ENCODE assay signal across 28 mouse cellular contexts in genomic region chr4:40830530-40830929, GRCm38 (mm10). TPM values are rescaled to one million over a fixed set of nuclear protein-coding genes. Genes with fewer than 3 reads are reported as not detected.
DNase-seq lines count a peak whose midpoint lies in the region; ATAC-seq and TF ChIP-seq lines count a peak whose summit lies in the region.
"Had no signal": no experiment of that assay in that cellular context is flagged by ENCODE, and none has a peak within 500 bp of the region (broad histone marks: within the 10 kb centered on the region; RNA-seq: fewer than 3 reads in every experiment).

No protein-coding gene starts in this region.

- H3K9me3 ChIP-seq in liver, embryonic 11.5 days (ENCODE audit: control insufficient read depth, low read length) = no peaks in the 10 kb centered on the region
- H3K9me3 ChIP-seq: embryonic facial prominence, embryonic 12.5 days; heart, embryonic 15.5 days; hindbrain, embryonic 13.5 days; stomach, embryonic 15.5 days had no signal

- H3K9ac ChIP-seq in liver, adult 2 months (ENCODE audit: low read depth, low read length) = no peak overlapping the region
- no peak overlapping the region for H3K9ac ChIP-seq in liver, embryonic 11.5 days (ENCODE audit: low read depth, low read length)
- H3K9ac ChIP-seq: embryonic facial prominence, embryonic 12.5 days; heart, embryonic 15.5 days; hindbrain, embryonic 13.5 days; liver, embryonic 14.5 days; stomach, embryonic 15.5 days had no signal

- H3K27me3 ChIP-seq in kidney, adult 2 months (replicated peaks; ENCODE audit: control insufficient read depth, insufficient read depth, low read length) = no peaks in the 10 kb centered on the region
- H3K27me3 ChIP-seq in liver, adult 2 months (ENCODE audit: control insufficient read depth, insufficient read depth, low read length) = no peaks in the 10 kb centered on the region
- H3K27me3 ChIP-seq in liver, embryonic 11.5 days (replicated peaks; ENCODE audit: control insufficient read depth, insufficient read depth, low read length) = no peaks in the 10 kb centered on the region
- H3K27me3 ChIP-seq: CH12.LX; embryonic facial prominence, embryonic 12.5 days; heart, embryonic 15.5 days; hindbrain, embryonic 13.5 days; Patski; stomach, embryonic 15.5 days had no signal

- no peak for TF ChIP-seq POLR2A in kidney, adult 2 months (IDR thresholded peaks at IDR 0.05; ENCODE audit: low read depth, low read length)
- TF ChIP-seq POLR2A in liver, adult 2 months (IDR thresholded peaks at IDR 0.05; ENCODE audit: extremely low read depth, insufficient read depth, low read length) = no peak

- peaks cover 61% of the 10 kb centered on the region for H3K79me2 ChIP-seq in liver, adult 2 months (ENCODE audit: control insufficient read depth, insufficient read depth, low read length)

- no peaks in the 10 kb centered on the region for H3K36me3 ChIP-seq in kidney, adult 2 months (ENCODE audit: control insufficient read depth, insufficient read depth, low read length)
- H3K36me3 ChIP-seq in liver, adult 2 months (ENCODE audit: control insufficient read depth, insufficient read depth, low read length) = peaks cover 5% of the 10 kb centered on the region; the same call in 1 of the 2 replicates
- peaks cover 5% of the 10 kb centered on the region; the same call in 1 of the 2 replicates for H3K36me3 ChIP-seq in liver, embryonic 11.5 days (ENCODE audit: control insufficient read depth, insufficient read depth, low read length)
- H3K36me3 ChIP-seq: embryonic facial prominence, embryonic 12.5 days; hindbrain, embryonic 13.5 days; stomach, embryonic 15.5 days had no signal

- intact Hi-C loops in gastrocnemius, adult 2 months (cut with DNase I) = no loop called here
- intact Hi-C loops in gastrocnemius, postnatal 36 days (cut with DNase I) = no loop called here

- no peak overlapping the region for H3K4me2 ChIP-seq in liver, embryonic 11.5 days
- H3K4me2 ChIP-seq: embryonic facial prominence, embryonic 12.5 days; heart, embryonic 15.5 days; hindbrain, embryonic 13.5 days; stomach, embryonic 15.5 days had no signal

- no peak for TF ChIP-seq CTCF in gastrocnemius, adult 2 months (IDR thresholded peaks at IDR 0.05)
- no peak for TF ChIP-seq CTCF in kidney, adult 2 months (conservative IDR thresholded peaks at IDR 0.05; ENCODE audit: insufficient read depth, insufficient read length, low read depth, low read length)
- TF ChIP-seq CTCF in liver, adult 2 months (IDR thresholded peaks at IDR 0.05; ENCODE audit: low read depth, low read length) = no peak

- no peak overlapping the region for H3K4me3 ChIP-seq in gastrocnemius, adult 2 months
- H3K4me3 ChIP-seq in kidney, adult 2 months (ENCODE audit: insufficient read depth, low read depth, low read length) = no peak overlapping the region
- H3K4me3 ChIP-seq in liver, adult 2 months (ENCODE audit: insufficient read depth, low read depth, low read length) = no peak overlapping the region
- H3K4me3 ChIP-seq in liver, embryonic 11.5 days (ENCODE audit: low read depth, low read length) = no peak overlapping the region
- no peak overlapping the region for H3K4me3 ChIP-seq in brown adipose tissue, adult 24 weeks (ENCODE audit: insufficient read depth, low read depth, low read length)
- H3K4me3 ChIP-seq: embryonic facial prominence, embryonic 12.5 days; heart, adult 2 months; heart, embryonic 15.5 days; hindbrain, embryonic 13.5 days; stomach, embryonic 15.5 days had no signal

- no peak for ATAC-seq in liver, embryonic 11.5 days (replicated peaks; ENCODE audit: low FRiP score)
- ATAC-seq: forebrain, embryonic 14.5 days; intestine, postnatal 0 days; midbrain, embryonic 16.5 days; Patski had no signal

- 59% methylated on average over 5 of the region's 5 CpGs for WGBS in kidney, adult 2 months
- 21% methylated on average over 5 of the region's 5 CpGs for WGBS in liver, adult 2 months
- 82% methylated on average over 5 of the region's 5 CpGs for WGBS in liver, embryonic 11.5 days

- H3K27ac ChIP-seq in gastrocnemius, adult 2 months = peak overlapping the region; percentile 63
- peak overlapping the region; percentile 67 for H3K27ac ChIP-seq in kidney, adult 2 months (ENCODE audit: insufficient read depth, low read depth, low read length)
- H3K27ac ChIP-seq in liver, adult 2 months (replicated peaks; ENCODE audit: insufficient read depth, low read depth, low read length) = peak overlapping the region; percentile 79
- H3K27ac ChIP-seq in liver, embryonic 11.5 days (ENCODE audit: low read depth, low read length) = no peak overlapping the region
- H3K27ac ChIP-seq in brown adipose tissue, adult 24 weeks (replicated peaks; ENCODE audit: low read depth, low read length) = peak overlapping the region; percentile 78
- H3K27ac ChIP-seq: embryonic facial prominence, embryonic 12.5 days; heart, adult 2 months; hindbrain, embryonic 13.5 days; liver, embryonic 14.5 days; stomach, embryonic 15.5 days had no signal

- DNase-seq in gastrocnemius, adult 2 months = no peak
- no peak for DNase-seq in gastrocnemius, postnatal 36 days
- DNase-seq in kidney, adult 2 months = peak; percentile 32
- DNase-seq in kidney, postnatal 4 days = no peak
- peak; percentile 96 for DNase-seq in liver, adult 2 months (ENCODE audit: extremely low read depth, low read depth, low spot score)
- no peak for DNase-seq in liver, embryonic 11.5 days (ENCODE audit: low spot score)
- DNase-seq in urinary bladder, postnatal 10 days (ENCODE audit: low spot score) = no peak
- DNase-seq: adrenal gland, postnatal 10 days; cerebellum, adult 11 months; cerebellum, adult 9-10 months; embryo, embryonic 11 days; gastrocnemius, postnatal 25 days; heart, adult 2 months; heart, postnatal 4 days; lung, postnatal 36 days; right cerebral cortex, postnatal 25 days; thymus, postnatal 14 days had no signal

- H3K4me1 ChIP-seq in kidney, adult 2 months (ENCODE audit: control insufficient read depth, insufficient read depth, low read length) = peaks cover 32% of the 10 kb centered on the region
- peaks cover 27% of the 10 kb centered on the region for H3K4me1 ChIP-seq in liver, adult 2 months (ENCODE audit: control insufficient read depth, insufficient read depth, low read length)
- peaks cover 23% of the 10 kb centered on the region for H3K4me1 ChIP-seq in liver, embryonic 11.5 days (replicated peaks; ENCODE audit: control insufficient read depth, insufficient read depth, low read length)
- peaks cover 28% of the 10 kb centered on the region for H3K4me1 ChIP-seq in brown adipose tissue, adult 24 weeks (ENCODE audit: control insufficient read depth, insufficient read depth, insufficient read length, low read length)
- H3K4me1 ChIP-seq: hindbrain, embryonic 13.5 days; stomach, embryonic 15.5 days had no signal

RNA-seq across cellular contexts. Expression of gene B4galt1, which starts 23.3 kb away (rescaled TPM):
- 10 to 100 TPM; 30.5 to 42.2 TPM for total RNA-seq in gastrocnemius, adult 2 months (2021)
- 10 to 100 TPM; 28.1 to 29.9 TPM for total RNA-seq in gastrocnemius, postnatal 36 days (2021)
- 20.1 and 22.2 TPM in 2 replicates for polyA plus RNA-seq in kidney, adult 2 months (2012; rRNA removed)
- 11.0 and 13.8 TPM in 2 replicates for total RNA-seq in liver, adult 2 months (2014; rRNA removed)
- 20.7 and 28.1 TPM in 2 replicates for polyA plus RNA-seq in liver, adult 2 months (2012; rRNA removed)
- polyA plus RNA-seq in liver, embryonic 11.5 days (2014; fragmentation: Nextera tagmentation; extraction: Ambion mirVana) = 49.0 and 50.4 TPM in 2 replicates
- polyA plus RNA-seq in brown adipose tissue, adult 24 weeks (2012; ENCODE audit: insufficient read depth, insufficient read length, missing spikeins) = 33.0 and 33.8 TPM in 2 replicates

Comparison
In these comparisons a context has a peak if more than half of its experiments do, and no peak if none do; other contexts are left out.
1. DNase-seq: peak in kidney, adult 2 months (single experiment) and liver, adult 2 months (single experiment); none in gastrocnemius, adult 2 months (single experiment), gastrocnemius, postnatal 36 days (0 of 2), kidney, postnatal 4 days (0 of 2), liver, embryonic 11.5 days (single experiment) and urinary bladder, postnatal 10 days (single experiment).